Mouse (Mus musculus): ENCODE results near the gene Ccdc60.
"Not testable (repeated sequence)": the region's sequence is repeated elsewhere in the genome, so short reads cannot be mapped to it uniquely, and the experiment has no call there.

Gene Ccdc60

DNA sequence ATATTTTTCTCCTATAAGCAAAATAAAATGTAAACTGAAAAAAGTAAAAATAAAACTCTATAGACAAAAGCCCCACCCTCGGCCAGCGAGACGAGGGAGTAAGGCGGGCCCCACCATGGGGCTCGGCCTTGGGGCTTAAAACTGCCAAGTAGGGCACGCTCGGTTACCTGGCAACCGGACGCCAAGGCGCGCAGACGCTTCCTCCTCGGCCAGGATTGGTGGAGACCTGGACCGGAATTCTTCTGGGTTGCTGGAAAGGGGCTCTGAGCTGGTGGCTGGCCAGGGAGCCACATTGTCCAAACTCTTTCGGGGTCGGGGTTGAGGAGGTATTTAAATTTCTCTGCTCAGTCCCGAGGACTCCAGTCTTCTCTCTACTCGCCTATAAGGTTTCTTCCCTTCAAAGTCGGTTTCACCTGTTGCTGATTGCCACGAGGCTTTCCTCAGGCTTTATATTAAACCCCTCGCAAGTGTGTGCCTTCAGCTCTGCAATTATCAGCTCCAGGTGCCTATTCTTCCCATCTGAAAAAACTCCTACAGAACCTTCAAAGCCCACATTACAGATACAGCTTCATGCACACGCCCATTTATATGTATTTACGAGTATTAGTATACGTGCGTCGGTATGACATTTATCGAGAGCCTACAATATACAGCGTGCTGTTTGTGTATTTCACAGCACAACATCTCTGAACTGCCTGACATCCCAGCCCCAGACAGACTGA is at the start of gene Ccdc60:
Ccdc60 (minus strand) TSS at position 137 of the 722 bp plus-strand sequence.
- DNase-seq (ENCODE audit: low spot score in 2 of 2), result peak in 1 of 2 experiments; percentile 24

DNA sequence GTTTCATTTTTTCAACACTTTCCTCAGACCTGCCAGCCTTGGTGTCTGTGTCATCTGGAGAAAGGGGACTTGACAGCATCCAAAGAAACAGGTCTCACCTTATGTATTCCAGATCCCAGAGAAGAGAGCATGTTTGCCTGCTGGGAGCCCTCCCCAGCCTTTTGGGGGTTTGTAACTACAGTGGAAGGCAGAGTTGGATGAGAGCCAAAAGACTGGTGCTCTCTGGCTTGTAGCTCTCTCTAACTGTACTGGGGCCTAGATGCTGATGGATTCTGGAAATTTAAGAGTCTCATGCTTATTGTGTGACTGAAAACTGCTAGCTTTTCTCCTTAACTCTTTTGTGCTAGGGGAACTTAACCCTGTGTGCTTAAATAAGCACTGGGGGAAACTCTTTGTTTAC is 47.4 kb upstream of the Ccdc60 start:
- no peak for DNase-seq (ENCODE audit: low spot score in 2 of 2)

DNA sequence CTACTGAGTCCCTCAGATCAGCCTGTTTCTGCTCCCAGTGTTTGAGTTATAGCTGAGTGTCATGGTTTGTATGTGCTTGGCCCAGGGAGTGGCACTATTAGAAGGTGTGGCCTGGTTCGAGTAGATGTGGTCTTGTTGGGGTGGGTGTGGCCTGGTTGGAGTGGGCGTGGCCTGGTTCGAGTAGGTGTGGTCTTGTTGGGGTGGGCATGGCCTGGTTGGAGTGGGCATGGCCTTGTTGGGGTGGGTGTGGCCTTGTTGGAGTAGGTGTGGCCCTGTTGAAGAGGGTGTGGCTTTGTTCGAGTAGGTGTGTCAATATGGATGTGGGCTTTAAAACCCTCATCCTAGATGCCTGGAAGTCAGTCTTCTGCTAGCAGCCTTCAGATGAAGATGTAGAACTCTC is 40.1 kb upstream of the Ccdc60 start:
- DNase-seq (ENCODE audit: low spot score in 2 of 2), result no peak

DNA sequence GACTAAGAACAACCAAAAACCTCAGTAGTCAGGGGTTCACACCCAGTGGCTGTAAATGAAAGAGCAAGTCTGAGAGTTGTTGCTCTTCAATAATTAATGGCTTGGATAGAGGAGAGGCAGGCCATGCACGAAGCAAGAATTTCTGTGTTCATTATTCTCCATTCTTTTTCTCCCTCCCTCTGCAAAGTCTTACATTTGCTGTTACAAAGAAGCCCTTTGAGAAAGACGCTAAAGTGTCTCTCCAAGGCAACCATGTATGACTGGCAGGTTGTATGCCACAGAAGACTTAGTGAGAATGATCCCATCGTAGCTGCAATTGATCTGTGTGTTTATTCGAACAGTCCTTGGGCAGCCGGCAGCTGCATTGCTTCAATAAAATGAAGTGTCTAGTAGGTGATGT is 34.6 kb upstream of the Ccdc60 start:
- DNase-seq (ENCODE audit: low spot score in 2 of 2), result no peak

DNA sequence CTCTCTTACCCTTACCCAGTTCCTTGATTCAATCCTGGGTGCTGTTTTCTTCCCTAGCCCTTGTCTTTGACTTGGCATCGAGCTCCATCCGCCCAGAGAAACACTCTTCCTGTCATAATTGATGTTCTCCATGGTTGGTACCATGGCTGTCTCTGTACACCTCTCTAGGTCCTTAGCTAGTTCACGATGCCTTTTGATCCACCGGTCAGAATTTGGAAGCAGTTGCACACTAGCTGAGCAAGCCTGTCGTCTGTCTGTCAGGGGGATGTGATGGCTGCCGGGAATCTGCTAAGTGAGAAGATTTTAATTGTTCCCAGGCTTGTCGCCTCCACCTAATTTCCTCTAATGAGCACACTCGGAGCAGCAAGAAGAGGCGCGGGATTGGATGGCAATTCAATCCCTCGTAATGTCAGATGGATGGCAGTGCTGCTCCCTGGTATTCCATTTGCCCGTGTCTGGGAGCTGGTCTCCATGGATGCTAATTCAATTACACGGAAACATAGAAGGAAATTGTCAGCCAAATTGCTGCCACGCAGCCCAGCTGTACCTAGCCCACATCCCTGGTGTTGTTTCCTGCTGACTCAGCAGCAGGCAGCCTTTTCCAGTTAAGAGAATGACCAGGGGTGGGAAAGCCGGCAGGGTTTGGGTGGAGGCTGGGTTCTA is 33.7 kb upstream of the Ccdc60 start:
- no peak for DNase-seq (ENCODE audit: low spot score in 2 of 2)

DNA sequence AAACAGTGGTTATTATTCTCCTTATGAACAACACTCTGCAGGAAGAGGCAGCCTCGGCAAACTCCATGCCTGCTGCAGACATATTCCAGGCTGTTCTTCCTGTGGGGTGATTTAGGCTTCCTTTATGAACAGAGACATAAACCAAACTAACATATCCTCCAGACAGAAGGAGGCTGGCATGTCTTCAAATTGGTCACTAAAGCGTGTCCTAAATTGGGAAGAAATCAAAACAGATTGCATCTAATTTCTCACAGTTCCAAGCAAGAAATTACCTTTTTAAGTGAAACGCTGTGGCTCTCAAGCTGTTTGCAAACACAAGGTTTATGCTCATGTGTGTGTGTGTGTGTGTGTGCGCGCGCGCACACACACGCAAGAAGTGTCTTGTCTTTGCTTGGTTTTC is 24.9 kb upstream of the Ccdc60 start:
- DNase-seq (ENCODE audit: low spot score in 2 of 2), result no peak

DNA sequence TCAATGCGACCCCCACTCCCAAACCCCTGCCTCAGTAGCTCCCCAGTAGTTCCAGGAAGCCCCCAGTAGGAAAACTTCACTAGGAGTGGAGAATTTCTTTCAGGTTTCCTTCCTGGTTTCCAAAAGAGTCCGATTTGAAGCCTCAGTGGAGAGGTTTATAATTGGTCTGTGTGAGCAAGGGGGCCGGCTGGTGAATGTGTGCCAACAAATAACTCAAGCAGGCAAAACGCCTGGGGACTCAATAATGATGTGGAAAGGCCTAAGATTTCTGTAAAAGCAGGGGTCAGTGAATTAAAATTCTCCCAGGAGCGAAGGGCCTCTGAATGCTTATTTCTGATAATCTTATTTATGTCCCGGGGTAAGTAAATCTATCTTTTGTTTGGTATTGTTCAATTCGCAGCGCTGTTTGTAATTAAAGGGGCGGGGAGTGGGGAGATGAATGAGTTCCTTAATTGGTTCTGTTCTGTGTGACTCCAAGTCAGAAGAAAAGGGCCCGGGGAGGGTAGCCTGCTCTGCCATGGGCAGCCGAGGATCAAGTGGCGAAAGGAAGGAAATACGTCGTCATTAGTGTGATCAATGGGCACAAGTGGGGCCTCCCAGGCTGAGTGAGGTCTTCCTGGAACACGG is 23.4 kb upstream of the Ccdc60 start:
- no peak for DNase-seq (ENCODE audit: low spot score in 2 of 2)

DNA sequence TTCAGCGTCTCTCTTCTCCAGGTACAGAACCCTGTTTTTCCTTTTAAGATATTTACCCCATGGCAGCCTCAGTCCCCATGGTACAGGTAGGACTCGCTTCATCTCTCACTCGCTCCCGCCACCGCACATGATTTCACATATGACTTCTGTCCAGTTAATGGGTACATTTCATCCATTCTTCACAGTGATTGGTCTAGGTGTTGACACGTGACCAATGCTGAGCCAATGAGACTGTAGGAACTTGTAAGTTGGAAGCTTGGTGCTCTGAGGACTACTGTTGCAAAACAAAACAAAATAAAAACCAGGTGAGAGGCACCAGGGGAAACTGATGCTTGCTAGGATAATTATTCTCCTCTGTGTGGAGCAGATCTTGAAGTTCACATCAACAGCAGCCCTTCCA is 22.9 kb upstream of the Ccdc60 start:
- no peak for DNase-seq (ENCODE audit: low spot score in 2 of 2)

DNA sequence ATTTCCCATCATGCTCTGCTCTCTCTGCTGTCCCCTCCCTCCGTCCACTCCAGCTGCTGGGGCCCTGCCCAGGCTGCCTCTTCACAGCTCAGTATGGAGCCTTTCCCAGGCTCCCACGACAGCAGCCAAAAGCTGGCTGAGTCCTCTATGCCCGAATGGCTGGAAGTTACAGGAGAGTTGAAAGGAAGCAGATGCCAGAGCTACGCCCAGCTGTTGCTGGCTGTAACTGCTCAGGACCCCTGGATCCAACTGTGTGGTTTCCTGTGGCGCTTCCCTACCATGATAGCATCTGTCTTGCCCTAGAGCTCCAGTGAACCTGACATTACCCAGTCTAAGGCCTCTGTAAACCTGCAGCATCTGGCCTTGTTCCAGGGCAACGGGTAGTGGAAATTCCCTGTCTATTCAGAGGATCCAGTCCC is 20.6 kb upstream of the Ccdc60 start:
- no peak for DNase-seq (ENCODE audit: low spot score in 2 of 2)

DNA sequence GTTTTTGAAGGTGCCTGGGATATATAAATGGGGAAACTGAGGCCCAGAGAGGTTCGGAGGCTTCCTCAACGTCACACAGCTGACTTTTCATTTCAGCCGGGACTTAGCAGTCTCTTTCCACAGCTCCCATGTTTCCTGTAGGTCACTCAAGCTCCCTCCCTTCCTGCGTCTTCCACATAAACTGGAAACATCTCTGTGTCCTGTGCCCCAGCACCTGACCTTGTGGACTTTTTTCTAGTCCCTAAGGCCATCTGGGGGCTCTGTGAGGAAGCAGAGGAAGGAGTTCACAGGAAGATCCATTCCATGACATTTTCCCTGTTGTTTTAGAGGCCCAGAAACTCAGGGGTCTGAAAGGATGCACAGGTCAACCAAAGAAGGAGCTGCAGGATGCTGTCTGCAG is 16.8 kb upstream of the Ccdc60 start:
- no peak for DNase-seq (ENCODE audit: low spot score in 2 of 2)

DNA sequence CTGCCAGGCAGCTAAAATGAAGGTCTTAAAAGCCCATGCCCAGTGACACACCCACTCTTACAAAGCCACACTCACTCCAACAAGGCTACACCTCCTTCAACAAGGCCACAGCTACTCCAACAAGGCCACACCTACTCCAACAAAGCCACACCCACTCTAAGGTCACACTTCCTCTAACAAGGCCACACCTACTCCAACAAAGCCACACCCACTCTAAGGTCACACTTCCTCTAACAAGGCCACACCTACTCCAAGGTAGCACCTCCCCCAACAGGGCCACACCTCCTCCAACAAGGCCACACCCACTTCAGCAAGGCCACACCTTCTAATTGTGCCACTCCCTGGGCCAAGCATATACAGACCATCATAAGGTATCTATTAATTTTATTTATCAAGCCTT is 16.4 kb upstream of the Ccdc60 start:
- not testable (repeated sequence) for DNase-seq (ENCODE audit: low spot score in 2 of 2)

DNA sequence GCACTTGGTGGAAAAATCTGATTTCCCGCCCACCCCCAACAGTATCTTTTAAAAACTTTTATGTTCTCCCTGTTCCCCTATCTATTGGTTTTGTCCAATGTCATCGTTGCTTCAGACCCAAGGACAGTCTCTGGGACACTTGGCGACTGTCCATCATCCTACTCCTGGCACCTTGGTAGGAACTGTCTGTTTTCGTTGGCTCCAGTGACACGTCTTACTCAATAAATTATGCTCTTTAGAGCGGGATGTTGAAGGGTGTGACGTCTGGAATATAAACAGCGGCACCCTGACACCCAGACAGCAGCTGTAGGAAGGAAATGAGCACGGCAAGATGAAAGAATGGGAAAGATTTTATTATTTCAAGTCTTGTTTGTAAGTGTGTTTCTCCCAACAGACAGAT is 12.2 kb upstream of the Ccdc60 start:
- no peak for DNase-seq (ENCODE audit: low spot score in 2 of 2)

DNA sequence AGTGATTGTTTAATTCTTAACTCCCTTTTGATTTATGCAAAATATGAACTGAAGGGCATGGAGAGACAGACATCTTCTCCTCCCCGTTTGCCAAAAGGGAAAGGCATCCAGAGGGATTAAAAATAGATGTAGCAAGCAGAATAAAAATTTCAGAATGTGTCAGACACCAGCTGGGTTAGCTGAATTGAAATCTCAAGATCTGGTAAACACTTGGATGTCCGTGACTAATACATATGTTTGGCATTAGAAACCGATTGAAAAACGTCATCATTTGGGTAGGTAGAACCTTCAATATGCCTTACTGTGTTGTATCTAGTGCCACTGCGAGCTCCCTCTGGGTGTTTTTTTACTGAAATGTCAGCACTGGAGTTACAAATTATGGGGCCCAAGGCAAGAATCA is 4.7 kb upstream of the Ccdc60 start:
- DNase-seq (ENCODE audit: low spot score in 2 of 2), result no peak

DNA sequence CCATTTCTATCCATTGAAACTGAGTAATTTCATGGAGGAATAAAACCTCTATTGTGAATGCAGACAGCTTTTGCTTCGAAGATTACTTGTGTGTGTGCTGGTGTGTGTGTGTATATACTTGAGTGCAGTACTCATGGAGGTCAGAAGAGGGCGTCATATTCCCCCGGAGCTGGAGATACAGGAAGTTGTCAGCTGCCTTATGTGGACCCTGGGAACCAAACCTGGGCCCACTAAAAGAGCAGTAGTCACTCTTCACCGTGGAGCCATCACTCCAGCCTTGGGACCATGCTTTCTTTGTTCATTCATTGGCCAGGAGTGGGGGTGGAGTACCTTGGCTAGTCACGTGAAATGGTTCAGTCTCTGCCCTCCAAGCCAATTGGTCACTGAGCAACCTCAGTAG is 1.8 kb upstream of the Ccdc60 start:
- no peak for DNase-seq (ENCODE audit: low spot score in 2 of 2)

DNA sequence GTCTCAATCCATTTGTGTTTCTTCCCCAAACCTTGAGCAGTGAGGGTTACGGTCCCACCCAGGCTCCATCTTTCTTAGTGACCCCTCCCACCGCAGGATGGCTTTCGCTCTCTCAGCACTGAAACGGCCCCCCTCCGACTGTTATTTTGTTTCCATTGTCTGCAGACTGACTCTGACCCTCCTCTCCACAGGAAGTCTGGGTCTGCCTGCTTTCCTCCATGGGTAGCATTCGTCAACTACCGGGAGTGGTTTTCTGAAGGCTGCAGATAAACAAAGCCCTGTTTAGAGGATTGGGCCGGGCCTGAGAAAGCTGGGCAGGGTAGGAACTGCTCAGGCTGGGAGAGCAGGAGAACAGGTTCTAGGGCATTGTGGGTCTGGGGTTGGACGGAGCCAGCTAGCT is 1.1 kb upstream of the Ccdc60 start:
- DNase-seq (ENCODE audit: low spot score in 2 of 2), result no peak

DNA sequence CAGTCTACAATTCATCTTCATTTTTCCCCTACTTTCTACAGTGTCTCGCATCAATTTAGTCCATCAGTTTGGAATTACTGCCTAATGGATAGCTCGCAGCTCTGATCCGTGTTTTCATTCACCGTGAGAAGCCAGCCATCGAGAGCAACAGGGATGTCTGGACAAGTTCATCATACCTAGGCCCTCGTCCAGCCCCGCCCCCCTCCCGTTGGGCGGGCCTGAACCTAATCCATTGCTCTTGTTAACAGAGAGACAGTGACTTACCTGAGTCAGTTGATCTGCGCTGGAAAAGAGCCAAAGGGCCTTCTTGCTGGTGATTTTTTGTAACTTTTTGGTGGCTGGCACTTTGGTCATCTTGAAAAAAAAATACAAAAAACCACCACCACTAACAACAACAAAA is 602 bp downstream of the Ccdc60 start:
- no peak for DNase-seq (ENCODE audit: low spot score in 2 of 2)

DNA sequence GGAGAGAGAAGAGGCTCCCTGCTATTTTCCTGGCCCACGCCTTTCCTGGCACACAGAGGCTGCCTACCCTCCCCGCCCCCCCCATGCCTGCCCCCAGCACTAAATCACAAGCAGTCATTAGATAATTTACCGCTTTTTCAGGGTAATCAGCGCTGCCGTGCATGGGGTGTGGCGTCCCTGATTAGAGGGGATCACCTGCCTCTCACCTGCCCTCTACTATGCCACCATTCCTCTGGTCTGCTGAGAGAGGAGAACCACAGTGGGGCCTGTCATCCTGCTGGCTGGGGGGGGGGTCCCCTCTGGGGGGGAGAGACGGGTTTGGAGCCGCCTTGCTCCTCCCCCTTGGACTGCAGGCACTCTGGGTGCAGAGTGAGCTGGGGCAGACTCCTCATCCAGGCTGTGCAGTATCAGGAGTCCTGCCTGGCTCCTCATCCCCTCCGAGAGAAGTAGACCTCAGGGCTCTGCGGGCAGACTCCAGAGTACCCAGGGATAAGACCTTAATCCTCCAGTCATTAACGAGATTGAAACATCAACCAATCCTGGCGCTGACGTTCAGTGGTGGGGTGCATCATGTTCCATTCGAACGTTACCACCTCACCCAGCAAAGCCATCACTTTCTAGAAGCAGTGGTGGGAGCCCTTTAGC is 3.1 kb downstream of the Ccdc60 start:
- DNase-seq (ENCODE audit: low spot score in 2 of 2), result no peak

DNA sequence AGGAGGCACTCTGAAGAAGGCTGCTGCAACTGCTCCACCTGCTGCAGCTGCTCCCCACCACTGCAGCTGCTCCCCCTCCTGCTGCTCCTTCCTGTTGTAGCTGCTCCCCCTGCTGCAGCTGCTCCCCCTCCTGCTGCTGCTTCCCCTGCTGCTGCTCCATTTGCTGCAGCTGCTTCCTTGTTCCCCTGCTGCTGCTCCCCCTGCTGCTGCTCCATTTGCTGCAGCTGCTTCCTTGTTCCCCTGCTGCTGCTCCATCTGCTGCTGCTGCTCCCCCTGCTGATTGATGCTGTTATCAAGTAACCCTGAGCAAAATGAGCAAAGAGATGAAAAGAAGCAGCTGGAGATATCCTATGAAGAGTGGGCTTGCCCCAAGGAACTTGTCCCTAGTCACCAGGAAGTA is 8.3 kb downstream of the Ccdc60 start:
- DNase-seq (ENCODE audit: low spot score in 2 of 2), result no peak

DNA sequence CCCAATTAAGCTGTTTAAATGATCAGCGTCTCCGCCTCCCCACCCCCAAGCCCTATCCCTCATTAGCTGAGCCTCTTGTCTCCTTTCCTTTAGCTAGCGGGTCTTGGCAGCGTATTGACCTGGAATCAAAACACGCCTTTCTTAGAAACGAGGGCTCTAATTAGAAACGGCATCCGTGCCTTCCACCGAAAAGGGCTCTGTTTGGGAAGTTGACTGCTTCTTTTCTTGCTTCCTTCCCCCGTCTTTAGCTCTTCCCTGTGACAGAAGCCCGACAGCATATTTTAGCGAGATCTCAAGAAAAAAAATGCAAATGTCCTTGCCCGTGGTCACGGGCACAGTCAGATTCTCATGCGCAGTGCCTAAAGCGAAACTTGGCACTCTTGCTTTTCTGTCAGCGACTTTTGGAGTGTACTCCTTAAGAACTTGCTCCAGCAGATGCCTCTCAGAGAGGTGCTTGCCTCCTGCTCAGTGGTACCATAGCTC is 10.3 kb downstream of the Ccdc60 start:
- DNase-seq (ENCODE audit: low spot score in 2 of 2), result no peak

DNA sequence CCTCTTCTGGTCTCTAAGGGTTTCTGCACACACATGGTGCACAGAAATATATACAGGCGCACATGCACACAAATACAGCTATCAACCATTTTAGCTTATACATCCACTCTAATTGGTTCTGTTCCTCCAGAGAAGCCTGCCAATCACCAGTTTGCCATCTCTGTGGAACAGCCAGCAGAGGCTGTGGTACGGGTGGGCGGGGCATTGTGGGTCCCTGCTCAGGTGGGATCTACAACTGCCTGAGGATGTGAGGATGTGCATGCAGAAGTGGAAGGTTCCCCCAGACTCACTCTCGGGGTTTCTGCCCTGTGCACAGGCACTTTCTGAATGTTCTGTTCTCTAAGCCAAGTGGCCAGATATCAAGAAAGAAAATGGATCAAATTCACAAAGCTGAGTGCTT is 10.8 kb downstream of the Ccdc60 start:
- no peak for DNase-seq (ENCODE audit: low spot score in 2 of 2)

DNA sequence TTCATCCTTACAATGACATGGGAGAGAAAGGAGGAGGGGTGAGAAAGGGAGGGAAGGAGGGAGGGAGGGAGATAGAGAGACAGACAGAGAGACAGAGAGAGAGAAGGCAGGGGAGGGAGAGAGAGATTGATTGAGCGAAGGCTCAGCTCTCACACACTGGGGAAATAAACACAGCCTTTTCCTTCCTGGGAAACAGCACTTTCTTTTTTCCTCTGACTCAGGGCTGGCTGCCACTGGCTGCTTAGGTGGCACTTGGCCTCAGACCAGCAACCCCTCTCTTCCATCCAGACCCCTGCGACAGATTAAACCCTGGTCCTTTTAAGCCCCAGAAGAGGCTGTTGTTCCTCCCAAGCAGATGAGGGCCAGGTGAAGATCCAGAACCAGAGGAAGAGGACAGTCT is 14.0 kb downstream of the Ccdc60 start:
- DNase-seq (ENCODE audit: low spot score in 2 of 2), result no peak

DNA sequence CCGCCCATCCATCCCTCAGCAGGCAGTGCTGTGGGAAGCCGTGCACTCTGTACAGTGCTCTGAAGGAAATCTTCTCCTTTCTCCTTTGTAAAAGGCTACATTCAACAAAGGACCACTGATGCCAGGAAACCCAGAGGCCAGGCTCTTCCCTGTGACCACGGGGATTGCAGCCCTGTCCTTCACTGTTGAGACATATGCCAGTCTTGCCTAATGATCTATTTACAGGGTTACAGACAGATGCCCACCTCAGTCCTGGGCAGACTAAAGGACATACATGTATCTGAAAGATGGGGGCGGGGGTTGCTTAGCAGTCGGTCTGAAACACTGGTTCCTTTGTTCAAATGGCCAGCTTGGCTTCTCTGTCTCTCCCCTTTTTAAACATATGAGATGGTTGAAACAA is 14.4 kb downstream of the Ccdc60 start:
- DNase-seq (ENCODE audit: low spot score in 2 of 2), result no peak
